Mouse (Mus musculus) small intestine, adult 2 months (tissue): Measurements from ENCODE around the gene Prkag1.

Experiments
- CTCF ChIP-seq: fragments of 200-500 bp; IDR thresholded peaks from 2 replicates; pipeline ENCODE4 v1.5.1; 2012; ENCODE audit warnings: low read depth, mild to moderate bottlenecking, control low read depth, inconsistent platforms, low read length, moderate library complexity, mixed read lengths; ENCODE audit not compliant: insufficient replicate concordance, insufficient read length; ENCODE audit errors: extremely low read depth
- POLR2A ChIP-seq: fragments of 200-500 bp; IDR thresholded peaks from 2 replicates; pipeline ENCODE4 v1.6.1; 2012; ENCODE audit warnings: low read depth, mild to moderate bottlenecking, control low read depth, inconsistent platforms, low read length, moderate library complexity

DNA sequence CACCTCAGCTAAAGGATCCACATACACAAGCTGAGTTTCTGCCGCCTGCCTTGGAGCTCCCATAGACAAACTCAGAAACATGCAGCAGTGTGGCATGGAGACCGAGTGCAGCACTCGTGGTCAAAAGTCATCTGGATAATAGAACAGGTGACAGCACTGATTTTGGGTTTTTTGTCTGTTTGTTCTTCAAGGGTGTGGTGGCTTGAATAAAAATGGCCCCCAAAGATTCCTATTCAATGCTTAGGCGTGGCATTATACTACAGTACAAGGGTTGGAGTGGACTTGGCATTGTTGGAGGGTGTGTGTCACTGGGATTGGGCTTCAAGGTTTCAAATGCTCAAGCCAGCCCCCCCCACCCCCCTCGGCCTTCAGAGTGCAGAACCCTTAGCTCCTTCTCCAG lies 9.2 kb downstream of the Prkag1 start:
- no peak for TF ChIP-seq CTCF
- no peak for TF ChIP-seq POLR2A
